Mouse (Mus musculus) lung, postnatal 0 days (tissue): ENCODE measurements at regions not wholly inside any gene's neighbourhood (a gene's known extent, or its start where the extent isn't known, plus 50 kb on each side); places are given as distances from the start of the nearest gene placed in this dataset.

Source experiments
- ATAC-seq: fragments of 200-750 bp; cut with Nextera tagmentation; 2 replicates; pipeline ENCODE4 v1.8.0; 2017; ENCODE audit warnings: moderate library complexity
- DNase-seq: peaks from one replicate; pipeline ENCODE4 v3.0.0-alpha.2; 2016; ENCODE audit warnings: low spot score
- H3K27ac ChIP-seq: fragments of 300-500 bp; sonication (generic); 2 replicates; pipeline ENCODE4 v1.5.1; 2014; ENCODE audit warnings: antibody characterized with exemption, mild to moderate bottlenecking, low read length, mixed read lengths
- H3K27me3 ChIP-seq: fragments of 300-500 bp; sonication (generic); replicated peaks from 2 replicates; pipeline ENCODE4 v1.6.1; 2014; ENCODE audit warnings: low read length, mixed read lengths; ENCODE audit not compliant: insufficient read depth
- H3K36me3 ChIP-seq: fragments of 300-500 bp; sonication (generic); 2 replicates; pipeline ENCODE4 v1.6.1; 2014; ENCODE audit warnings: low read length, mixed read lengths; ENCODE audit not compliant: insufficient read depth
- H3K4me1 ChIP-seq: fragments of 300-500 bp; sonication (generic); 2 replicates; pipeline ENCODE4 v1.6.1; 2014; ENCODE audit warnings: antibody characterized with exemption, low read depth, low read length, mixed read lengths; ENCODE audit not compliant: insufficient read depth
- H3K4me2 ChIP-seq: fragments of 300-500 bp; sonication (generic); replicated peaks from 2 replicates; pipeline ENCODE4 v1.6.1; 2014; ENCODE audit warnings: low read depth, mild to moderate bottlenecking, low read length, moderate library complexity, mixed read lengths
- H3K4me3 ChIP-seq: fragments of 300-500 bp; sonication (generic); 2 replicates; pipeline ENCODE4 v1.5.1; 2014; ENCODE audit warnings: low read depth, low read length
- H3K9ac ChIP-seq: fragments of 300-500 bp; sonication (generic); replicated peaks from 2 replicates; pipeline ENCODE4 v1.6.1; 2014; ENCODE audit warnings: low read depth, mild to moderate bottlenecking
- H3K9me3 ChIP-seq: fragments of 300-500 bp; sonication (generic); 2 replicates; pipeline ENCODE4 v1.6.1; 2016; ENCODE audit warnings: low read length, mixed read lengths
- CTCF ChIP-seq: IDR thresholded peaks from 2 replicates; pipeline ENCODE4 v1.5.1; 2016; ENCODE audit warnings: antibody characterized with exemption, mild to moderate bottlenecking
- EP300 ChIP-seq: IDR thresholded peaks from 2 replicates; pipeline ENCODE4 v1.6.1; 2016; ENCODE audit warnings: antibody characterized with exemption, mild to moderate bottlenecking, control low read depth
- WGBS: fragments of 180-500 bp; shearing (Covaris S2); extraction: QIAGEN DNeasy Blood & Tissue Kit; methylation state at CpG from one replicate; pipeline ENCODE4 v1.1.7; 2014; 5-methylcytosine and 5-hydroxymethylcytosine counted together

DNA sequence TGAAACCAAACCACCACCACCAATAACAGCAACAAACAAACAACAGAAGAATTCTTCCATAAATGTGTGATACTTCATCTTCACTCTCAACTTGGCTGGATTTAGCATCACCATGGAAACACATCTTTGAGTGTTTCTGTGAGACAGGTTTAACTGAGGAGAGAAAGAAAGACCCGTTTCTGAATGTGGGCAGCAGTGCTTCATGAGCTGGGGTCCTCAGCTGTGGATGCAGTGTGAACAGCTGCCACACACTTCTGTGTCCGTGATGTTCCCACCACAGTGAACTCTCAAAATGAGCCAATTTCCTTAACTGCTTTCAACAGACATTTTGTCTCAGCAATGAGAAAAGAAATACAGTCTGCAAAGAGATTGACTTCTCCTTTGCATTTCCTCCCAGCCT is 55.5 kb upstream of the Lhcgr start:
- H3K4me3 ChIP-seq: no peak overlapping the region
- no peaks in the 10 kb centered on the region for H3K4me1 ChIP-seq
- ATAC-seq (no peak), DNase-seq (no peak)
- no peaks in the 10 kb centered on the region for H3K36me3 ChIP-seq
- 51% methylated on average over 2 of the region's 2 CpGs for WGBS
- H3K9me3 ChIP-seq: no peaks in the 10 kb centered on the region
- TF ChIP-seq EP300 (no peak), CTCF (no peak)
- H3K27ac ChIP-seq: no peak overlapping the region
- no peak overlapping the region for H3K9ac ChIP-seq
- H3K27me3 ChIP-seq: no peaks in the 10 kb centered on the region
- no peak overlapping the region for H3K4me2 ChIP-seq

DNA sequence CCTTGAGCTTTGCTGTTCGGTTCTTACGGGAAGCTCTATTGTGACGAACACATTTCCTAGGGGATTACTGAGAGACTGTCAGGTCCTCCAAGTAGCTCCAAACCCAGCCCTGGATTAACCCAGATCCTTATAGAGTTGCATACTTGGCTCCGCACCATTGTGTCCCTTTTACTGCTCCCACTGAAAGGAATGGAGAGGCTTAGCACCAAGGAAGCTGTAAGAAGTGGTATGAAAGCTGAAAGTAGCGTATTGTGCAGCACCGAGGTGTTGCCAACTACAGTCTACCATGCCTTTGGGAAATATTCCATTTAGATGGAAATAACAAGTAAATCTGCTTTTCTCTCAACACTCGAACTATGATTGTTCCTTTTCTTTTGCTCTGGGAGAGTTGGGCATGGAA is 53.5 kb upstream of the Lhcgr start:
- ATAC-seq: no peak
- no peak overlapping the region for H3K4me3 ChIP-seq
- no peak for TF ChIP-seq CTCF
- no peak for TF ChIP-seq EP300
- no peaks in the 10 kb centered on the region for H3K4me1 ChIP-seq
- no peaks in the 10 kb centered on the region for H3K9me3 ChIP-seq
- no peak overlapping the region for H3K4me2 ChIP-seq
- DNase-seq: no peak
- no peaks in the 10 kb centered on the region for H3K27me3 ChIP-seq
- whole genome bisulfite sequencing: 89% methylated on average over 7 of the region's 7 CpGs
- H3K9ac ChIP-seq: no peak overlapping the region
- no peaks in the 10 kb centered on the region for H3K36me3 ChIP-seq
- H3K27ac ChIP-seq: no peak overlapping the region
